Mouse (Mus musculus) liver, embryonic 11.5 days (tissue): ENCODE results near the gene Tbxa2r. TPM values are rescaled to one million over a fixed set of nuclear protein-coding genes. Genes with fewer than 3 reads are reported as not detected.
A peak's percentile ranks its signal among the peaks of the same experiment; 100 is the strongest.

Experiments
- ATAC-seq: fragments of 200-750 bp; cut with Nextera tagmentation; replicated peaks from 2 replicates; pipeline ENCODE4 v1.8.0; 2017; ENCODE audit warnings: moderate number of reproducible peaks, mild to moderate bottlenecking, moderate TSS enrichment, moderate library complexity; ENCODE audit not compliant: low FRiP score
- DNase-seq: peaks from one replicate; pipeline ENCODE4 v3.0.0-alpha.2; 2017; ENCODE audit warnings: low spot score
- H3K27ac ChIP-seq: fragments of 300-500 bp; sonication (generic); 2 replicates; pipeline ENCODE4 v1.5.1; 2014; ENCODE audit warnings: mild to moderate bottlenecking, low read depth, low read length, control low read depth
- H3K27me3 ChIP-seq: fragments of 300-500 bp; sonication (generic); replicated peaks from 2 replicates; pipeline ENCODE4 v1.6.1; 2014; ENCODE audit warnings: low read length, mixed read lengths; ENCODE audit not compliant: control insufficient read depth, insufficient read depth
- H3K36me3 ChIP-seq: fragments of 300-500 bp; sonication (generic); 2 replicates; pipeline ENCODE4 v1.6.1; 2014; ENCODE audit warnings: mild to moderate bottlenecking, low read length, moderate library complexity, mixed read lengths; ENCODE audit not compliant: control insufficient read depth, insufficient read depth
- H3K4me1 ChIP-seq: fragments of 300-500 bp; sonication (generic); replicated peaks from 2 replicates; pipeline ENCODE4 v1.6.1; 2014; ENCODE audit warnings: low read length, mixed read lengths; ENCODE audit not compliant: control insufficient read depth, insufficient read depth
- H3K4me2 ChIP-seq: fragments of 300-500 bp; sonication (generic); 2 replicates; pipeline ENCODE4 v1.6.1; 2014; ENCODE audit warnings: mild to moderate bottlenecking, control low read depth, moderate library complexity
- H3K4me3 ChIP-seq: fragments of 300-500 bp; sonication (generic); 2 replicates; pipeline ENCODE4 v1.5.1; 2014; ENCODE audit warnings: low read depth, low read length, control low read depth
- H3K9ac ChIP-seq: fragments of 300-500 bp; sonication (generic); 2 replicates; pipeline ENCODE4 v1.6.1; 2014; ENCODE audit warnings: low read depth, low read length, control low read depth
- H3K9me3 ChIP-seq: fragments of 300-500 bp; sonication (generic); 2 replicates; pipeline ENCODE4 v1.6.1; 2016; ENCODE audit warnings: low read length, inconsistent platforms, mixed read lengths; ENCODE audit not compliant: control insufficient read depth
- WGBS: fragments of 180-500 bp; shearing (Covaris S2); extraction: QIAGEN DNeasy Blood & Tissue Kit; methylation state at CpG from one replicate; pipeline ENCODE4 v1.1.7; 2014; 5-methylcytosine and 5-hydroxymethylcytosine counted together
- polyA plus RNA-seq: library from polyadenylated mRNA; unstranded; fragments of >200 nt; fragmentation: Nextera tagmentation; extraction: Ambion mirVana; gene quantifications from 2 replicates; pipeline ENCODE4 v1.2.1, GENCODE M21; 2014

Tbxa2r gene
- polyA plus RNA-seq, 1 experiment from 2014 or later, result 7.9 TPM

GRCm38 (mm10) chr10:81303258-81303657, 25.3 kb upstream of the Tbxa2r start:
- H3K9me3 ChIP-seq, result no peaks in the 10 kb centered on the region
- no peak for DNase-seq
- peak; percentile 6; the same call in 1 of the 2 replicates for ATAC-seq
- H3K4me3 ChIP-seq, result peak overlapping the region; percentile 2; the same call in 1 of the 2 replicates
- peaks cover 65% of the 10 kb centered on the region for H3K4me1 ChIP-seq
- 51% methylated on average over 10 of the region's 10 CpGs for WGBS
- H3K9ac ChIP-seq, result peak overlapping the region; percentile 25; the same call in 1 of the 2 replicates
- no peaks in the 10 kb centered on the region for H3K27me3 ChIP-seq
- peak overlapping the region; percentile 75 for H3K27ac ChIP-seq
- peaks cover 25% of the 10 kb centered on the region for H3K36me3 ChIP-seq
- peak overlapping the region; percentile 55 for H3K4me2 ChIP-seq

GRCm38 (mm10) chr10:81303761-81304160, 24.8 kb upstream of the Tbxa2r start:
- no peak overlapping the region; the same call in 1 of the 2 replicates for H3K27ac ChIP-seq
- no peaks in the 10 kb centered on the region for H3K27me3 ChIP-seq
- no peak overlapping the region for H3K4me3 ChIP-seq
- no peak overlapping the region for H3K9ac ChIP-seq
- no peak for DNase-seq
- ATAC-seq, result no peak
- 49% methylated on average over 7 of the region's 7 CpGs for WGBS
- peaks cover 61% of the 10 kb centered on the region for H3K4me1 ChIP-seq
- H3K9me3 ChIP-seq, result no peaks in the 10 kb centered on the region
- H3K4me2 ChIP-seq, result peak overlapping the region; percentile 55
- H3K36me3 ChIP-seq, result peaks cover 24% of the 10 kb centered on the region

DNA sequence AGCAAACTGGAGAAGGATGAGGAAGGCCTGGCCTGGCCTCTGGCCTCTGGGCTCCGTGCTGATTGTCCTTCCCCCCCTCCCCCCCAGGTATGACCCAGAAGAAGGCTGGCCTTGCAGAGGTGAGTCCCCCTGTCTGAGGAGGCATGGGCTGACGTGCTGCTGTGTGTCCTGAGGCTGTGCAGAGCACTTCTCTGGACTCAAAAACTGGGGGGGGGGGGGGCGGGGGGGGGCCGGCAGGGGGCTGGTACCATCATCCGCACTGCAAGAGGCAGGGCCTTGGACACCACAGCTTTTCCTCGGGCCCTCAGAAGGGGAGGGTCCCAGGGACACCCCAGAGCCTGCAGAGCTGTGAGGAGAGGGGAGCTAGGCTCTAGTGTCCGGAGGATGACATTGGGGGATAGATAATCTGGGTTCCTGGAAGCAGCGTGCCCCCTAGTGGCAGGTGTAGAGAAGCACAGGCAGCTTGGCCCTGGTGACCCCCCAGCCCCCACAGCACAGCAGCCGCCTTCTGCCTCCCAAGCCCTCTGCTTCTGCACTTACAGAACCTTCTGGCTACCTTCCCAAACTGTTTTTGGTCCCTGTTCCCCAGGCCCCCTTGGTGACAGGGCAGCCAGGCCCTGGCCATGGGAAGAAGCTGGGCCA, 23.8 kb upstream of the Tbxa2r start:
- Histone ChIP-seq H3K4me1 (peaks cover 52% of the 10 kb centered on the region), H3K27me3 (no peaks in the 10 kb centered on the region), H3K9ac (no peak overlapping the region), H3K36me3 (peaks cover 30% of the 10 kb centered on the region), H3K9me3 (no peaks in the 10 kb centered on the region), H3K27ac (peak overlapping the region; percentile 43), H3K4me2 (0 out of 2 replicates have a peak overlapping the region, but pooled peaks have one; percentile 22), H3K4me3 (no peak overlapping the region)
- WGBS, result 27% methylated on average over 8 of the region's 9 CpGs
- DNase-seq, result no peak
- ATAC-seq, result peak; percentile 37; the same call in 1 of the 2 replicates

GRCm38 (mm10) chr10:81305663-81306062, 22.9 kb upstream of the Tbxa2r start:
- H3K27me3 ChIP-seq, result no peaks in the 10 kb centered on the region
- peaks cover 37% of the 10 kb centered on the region for H3K36me3 ChIP-seq
- H3K9me3 ChIP-seq, result no peaks in the 10 kb centered on the region
- no peak overlapping the region for H3K4me3 ChIP-seq
- H3K27ac ChIP-seq, result no peak overlapping the region
- DNase-seq (no peak), ATAC-seq (no peak)
- no peak overlapping the region for H3K9ac ChIP-seq
- H3K4me2 ChIP-seq, result no peak overlapping the region
- peaks cover 42% of the 10 kb centered on the region for H3K4me1 ChIP-seq
- 93% methylated on average over 14 of the region's 14 CpGs for WGBS

GRCm38 (mm10) chr10:81306173-81306668, 22.3 kb upstream of the Tbxa2r start:
- no peak overlapping the region for H3K4me2 ChIP-seq
- H3K9me3 ChIP-seq, result no peaks in the 10 kb centered on the region
- 92% methylated on average over 12 of the region's 12 CpGs for WGBS
- peaks cover 39% of the 10 kb centered on the region for H3K4me1 ChIP-seq
- H3K36me3 ChIP-seq, result peaks cover 43% of the 10 kb centered on the region
- H3K27me3 ChIP-seq, result no peaks in the 10 kb centered on the region
- no peak overlapping the region for H3K27ac ChIP-seq
- no peak overlapping the region for H3K4me3 ChIP-seq
- no peak overlapping the region for H3K9ac ChIP-seq
- DNase-seq (no peak), ATAC-seq (no peak)

- H3K4me1 ChIP-seq, result peaks cover 30% of the 10 kb centered on the region
- no peaks in the 10 kb centered on the region for H3K9me3 ChIP-seq
- peaks cover 48% of the 10 kb centered on the region for H3K36me3 ChIP-seq
- no peak for DNase-seq
- ATAC-seq, result no peak
- no peak overlapping the region for H3K9ac ChIP-seq
- no peak overlapping the region for H3K4me2 ChIP-seq
- H3K27ac ChIP-seq, result no peak overlapping the region
- no peaks in the 10 kb centered on the region for H3K27me3 ChIP-seq
- 92% methylated on average over 21 of the region's 21 CpGs for WGBS
- no peak overlapping the region for H3K4me3 ChIP-seq
Measured at GRCm38 (mm10) chr10:81306837-81307682, 21.5 kb upstream of the Tbxa2r start.

DNA sequence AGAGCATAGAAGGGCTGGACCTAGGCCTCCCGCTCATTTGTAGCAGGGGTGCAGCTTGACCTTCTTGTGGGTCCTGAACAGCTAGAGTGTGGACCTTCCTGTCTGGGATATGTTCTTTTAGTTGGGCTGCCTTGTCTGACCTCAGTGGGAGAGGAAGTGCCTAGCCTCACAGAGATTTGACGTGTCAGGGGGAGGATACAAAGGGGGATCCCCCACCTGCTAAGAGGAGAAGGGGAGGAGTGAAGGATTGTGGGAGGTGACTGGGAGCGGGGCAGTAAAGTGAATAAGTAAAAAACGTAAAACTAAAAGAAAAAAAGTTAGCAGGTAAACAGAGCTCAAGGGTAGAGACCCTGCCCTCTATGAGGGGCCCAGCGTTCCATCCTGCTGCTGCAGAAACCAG, 19.0 kb upstream of the Tbxa2r start:
- ATAC-seq, result no peak
- H3K9me3 ChIP-seq, result no peaks in the 10 kb centered on the region
- no peak overlapping the region for H3K4me2 ChIP-seq
- H3K9ac ChIP-seq, result no peak overlapping the region
- peaks cover 7% of the 10 kb centered on the region for H3K4me1 ChIP-seq
- no peak overlapping the region for H3K27ac ChIP-seq
- no peak overlapping the region for H3K4me3 ChIP-seq
- no peak for DNase-seq
- peaks cover 71% of the 10 kb centered on the region for H3K36me3 ChIP-seq
- 83% methylated on average over 5 of the region's 5 CpGs for WGBS
- H3K27me3 ChIP-seq, result no peaks in the 10 kb centered on the region

DNA sequence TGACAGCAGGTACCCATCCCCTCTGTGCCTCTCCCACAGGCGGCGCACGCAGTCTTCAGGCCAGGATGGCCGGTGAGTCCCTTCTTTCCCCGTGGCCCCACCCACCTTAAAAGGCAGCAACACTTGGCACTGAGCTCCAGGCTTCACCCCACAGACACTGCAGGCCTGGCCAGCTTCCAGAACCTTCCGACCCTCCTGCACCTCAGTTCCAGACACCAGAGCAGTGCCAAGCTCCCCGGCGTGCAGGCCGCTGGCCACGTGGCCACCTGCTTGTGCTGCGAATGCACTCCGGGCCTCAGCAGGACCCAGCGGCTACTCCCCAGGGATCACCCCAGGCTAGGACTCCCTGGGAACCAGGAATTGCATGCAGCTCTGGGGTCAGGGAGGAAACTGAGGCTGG, 14.9 kb upstream of the Tbxa2r start:
- no peak for DNase-seq
- Histone ChIP-seq H3K27ac (no peak overlapping the region), H3K9ac (no peak overlapping the region), H3K36me3 (peaks cover 59% of the 10 kb centered on the region), H3K4me2 (no peak overlapping the region), H3K4me3 (no peak overlapping the region), H3K27me3 (no peaks in the 10 kb centered on the region), H3K9me3 (no peaks in the 10 kb centered on the region), H3K4me1 (peaks cover 13% of the 10 kb centered on the region)
- WGBS, result 97% methylated on average over 13 of the region's 13 CpGs
- no peak for ATAC-seq
